Mouse (Mus musculus) small intestine, adult 2 months (tissue): Measurements from ENCODE around the gene Btbd16. TPM values are rescaled to one million over a fixed set of nuclear protein-coding genes. Genes with fewer than 3 reads are reported as not detected.
A peak's percentile ranks its signal among the peaks of the same experiment; 100 is the strongest.

Experiments used
- H3K27ac ChIP-seq: fragments of 200-500 bp; 2 replicates; pipeline ENCODE4 v1.5.1; 2012; ENCODE audit warnings: low read depth, low read length, control low read depth, inconsistent platforms; ENCODE audit not compliant: insufficient read depth
- H3K27me3 ChIP-seq: fragments of 200-500 bp; 2 replicates; pipeline ENCODE4 v1.6.1; 2012; ENCODE audit warnings: mild to moderate bottlenecking, moderate library complexity, low read length, inconsistent platforms; ENCODE audit not compliant: control insufficient read depth, insufficient read depth
- H3K36me3 ChIP-seq: fragments of 200-500 bp; 2 replicates; pipeline ENCODE4 v1.6.1; 2012; ENCODE audit warnings: mild to moderate bottlenecking, low read length, control low read depth, inconsistent platforms; ENCODE audit not compliant: control insufficient read depth, insufficient read depth
- H3K4me1 ChIP-seq: fragments of 200-500 bp; 2 replicates; pipeline ENCODE4 v1.6.1; 2012; ENCODE audit warnings: low read length, inconsistent platforms, mixed read lengths; ENCODE audit not compliant: control insufficient read depth, insufficient read depth, insufficient read length
- H3K4me3 ChIP-seq: fragments of 200-500 bp; 2 replicates; pipeline ENCODE4 v1.5.1; 2012; ENCODE audit warnings: low read depth, mild to moderate bottlenecking, control low read depth, inconsistent platforms, low read length, moderate library complexity
- CTCF ChIP-seq: fragments of 200-500 bp; IDR thresholded peaks from 2 replicates; pipeline ENCODE4 v1.5.1; 2012; ENCODE audit warnings: low read depth, mild to moderate bottlenecking, control low read depth, inconsistent platforms, low read length, moderate library complexity, mixed read lengths; ENCODE audit not compliant: insufficient replicate concordance, insufficient read length; ENCODE audit errors: extremely low read depth
- POLR2A ChIP-seq: fragments of 200-500 bp; IDR thresholded peaks from 2 replicates; pipeline ENCODE4 v1.6.1; 2012; ENCODE audit warnings: low read depth, mild to moderate bottlenecking, control low read depth, inconsistent platforms, low read length, moderate library complexity
- WGBS: fragments of 180-500 bp; shearing (Covaris S2); methylation state at CpG from one replicate; pipeline ENCODE4 v1.1.7; 2018; 5-methylcytosine and 5-hydroxymethylcytosine counted together
- polyA plus RNA-seq: library from polyadenylated mRNA; depleted of rRNA; stranded (reverse); fragments of >200 nt; gene quantifications from 2 replicates; pipeline ENCODE4 v1.2.3, GENCODE M21; 2012

Gene Btbd16
- polyA plus RNA-seq, 1 experiment, result 0.10 TPM

DNA sequence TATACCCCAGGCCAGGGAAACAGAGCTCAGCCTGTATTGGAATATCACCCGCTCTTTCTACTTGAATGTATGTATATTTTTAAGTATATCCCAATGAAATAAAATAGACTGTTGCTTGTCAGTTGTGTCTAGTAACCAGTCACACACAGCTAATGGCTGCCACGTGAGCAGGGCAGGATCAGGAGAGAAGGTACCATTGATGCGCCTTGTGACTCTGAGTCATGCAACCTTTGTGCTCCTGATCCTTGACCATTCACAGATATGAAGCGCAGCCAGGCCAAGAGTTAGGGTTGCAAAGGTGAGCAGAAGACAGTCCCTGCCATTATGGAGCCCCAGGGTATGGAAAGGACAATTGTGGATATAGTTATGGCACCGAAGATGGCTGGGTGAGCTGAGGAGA is 57.7 kb downstream of the Btbd16 start:
- WGBS, result 63% methylated on average over 5 of the region's 5 CpGs
- no peak for TF ChIP-seq CTCF
- TF ChIP-seq POLR2A, result no peak

DNA sequence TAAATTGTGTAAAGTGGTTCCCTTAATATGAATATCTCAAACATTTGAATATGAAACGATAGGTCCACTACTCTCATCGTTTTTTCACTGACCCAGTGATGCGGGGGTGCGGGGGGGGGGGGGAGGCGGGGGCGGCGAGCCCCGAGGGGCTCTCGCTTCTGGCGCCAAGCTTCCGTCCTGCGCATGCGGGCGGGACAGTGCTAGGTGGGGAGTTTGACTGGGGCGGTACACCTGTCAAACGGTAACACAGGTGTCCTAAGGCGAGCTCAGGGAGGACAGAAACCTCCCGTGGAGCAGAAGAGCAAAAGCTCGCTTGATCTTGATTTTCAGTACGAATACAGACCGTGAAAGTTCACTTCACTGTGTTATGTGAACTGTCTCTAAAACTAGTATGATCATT is 60.4 kb downstream of the Btbd16 start:
- Histone ChIP-seq H3K4me3 (no peak overlapping the region), H3K36me3 (no peaks in the 10 kb centered on the region), H3K4me1 (peaks cover 30% of the 10 kb centered on the region), H3K27me3 (no peaks in the 10 kb centered on the region), H3K27ac (peak overlapping the region; percentile 10; the same call in 1 of the 2 replicates)
- WGBS, result 33% methylated on average over 21 of the region's 21 CpGs
- TF ChIP-seq POLR2A (no peak), CTCF (no peak)

More for the DNA sequence above, 57.7 kb downstream of the Btbd16 start:
- Histone ChIP-seq H3K36me3 (no peaks in the 10 kb centered on the region), H3K27me3 (no peaks in the 10 kb centered on the region), H3K4me3 (no peak overlapping the region), H3K4me1 (peaks cover 27% of the 10 kb centered on the region), H3K27ac (peak overlapping the region; percentile 87)

DNA sequence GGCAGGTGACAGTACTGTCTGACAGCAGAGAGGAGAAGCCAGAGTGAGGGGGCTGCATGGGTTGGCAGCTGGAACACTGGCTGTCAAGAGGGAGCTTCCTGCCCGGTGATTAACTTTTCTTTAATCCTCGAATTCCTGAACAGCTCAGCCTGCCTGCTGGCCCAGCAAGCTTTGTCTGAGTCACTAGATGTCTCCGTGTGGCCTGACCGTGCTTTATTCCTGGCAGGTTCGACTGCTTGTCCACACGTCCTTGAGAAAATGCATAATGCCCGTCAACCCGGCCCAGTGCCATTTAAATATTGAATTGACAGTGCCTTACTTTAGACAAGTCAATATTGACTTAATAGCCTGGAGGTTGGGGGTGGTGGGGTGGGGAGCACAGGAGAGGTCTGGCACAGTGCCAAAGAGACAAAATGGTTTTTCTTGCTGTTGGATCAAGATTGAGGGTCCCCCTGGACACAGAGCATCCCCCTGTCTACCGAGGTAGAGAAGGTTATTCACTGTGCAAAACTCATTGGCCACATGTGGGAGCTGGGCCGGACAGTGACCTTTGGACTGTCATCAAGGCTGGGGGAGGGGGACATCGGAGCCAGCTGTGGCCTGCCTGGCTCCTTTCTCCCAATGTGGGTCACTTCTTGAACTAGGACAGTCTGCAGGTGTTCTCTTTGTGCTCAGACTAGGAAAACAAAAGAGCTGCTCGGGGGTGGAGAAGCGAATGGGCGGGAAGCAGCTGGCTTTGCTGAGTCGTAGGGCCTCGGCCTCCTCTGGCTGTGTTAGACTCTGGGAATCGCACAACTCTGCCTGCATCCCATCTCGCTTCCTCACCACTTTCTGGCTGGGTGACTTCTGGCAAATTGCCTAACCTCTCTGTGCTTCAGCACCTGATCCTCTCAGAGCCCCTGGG is 61.3 kb downstream of the Btbd16 start:
- TF ChIP-seq CTCF (no peak), POLR2A (no peak)
- Histone ChIP-seq H3K36me3 (no peaks in the 10 kb centered on the region), H3K4me3 (no peak overlapping the region), H3K27ac (peak overlapping the region; percentile 20; the same call in 1 of the 2 replicates), H3K27me3 (no peaks in the 10 kb centered on the region), H3K4me1 (peaks cover 30% of the 10 kb centered on the region)
- 13% methylated on average over 18 of the region's 18 CpGs for WGBS

DNA sequence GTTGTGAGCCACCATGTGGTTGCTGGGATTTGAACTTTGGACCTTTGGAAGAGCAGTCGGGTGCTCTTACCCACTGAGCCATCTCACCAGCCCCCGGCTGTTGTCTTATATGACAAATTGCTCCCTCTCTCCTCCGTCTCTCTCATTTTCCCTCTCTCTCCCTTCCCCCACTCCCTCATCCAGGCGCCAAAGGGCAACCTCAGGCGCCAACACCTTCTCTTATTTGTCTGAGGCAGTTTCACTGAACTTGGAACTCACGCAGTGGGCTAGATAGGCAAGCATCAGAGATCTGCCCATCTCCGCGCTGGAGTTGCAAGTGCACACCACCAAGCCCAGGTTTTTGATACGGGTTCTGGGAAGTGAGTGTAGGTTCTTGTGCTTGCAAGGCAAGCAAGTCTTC is 62.2 kb downstream of the Btbd16 start:
- TF ChIP-seq POLR2A, result no peak
- no peak for TF ChIP-seq CTCF
- 80% methylated on average over 9 of the region's 9 CpGs for whole genome bisulfite sequencing

DNA sequence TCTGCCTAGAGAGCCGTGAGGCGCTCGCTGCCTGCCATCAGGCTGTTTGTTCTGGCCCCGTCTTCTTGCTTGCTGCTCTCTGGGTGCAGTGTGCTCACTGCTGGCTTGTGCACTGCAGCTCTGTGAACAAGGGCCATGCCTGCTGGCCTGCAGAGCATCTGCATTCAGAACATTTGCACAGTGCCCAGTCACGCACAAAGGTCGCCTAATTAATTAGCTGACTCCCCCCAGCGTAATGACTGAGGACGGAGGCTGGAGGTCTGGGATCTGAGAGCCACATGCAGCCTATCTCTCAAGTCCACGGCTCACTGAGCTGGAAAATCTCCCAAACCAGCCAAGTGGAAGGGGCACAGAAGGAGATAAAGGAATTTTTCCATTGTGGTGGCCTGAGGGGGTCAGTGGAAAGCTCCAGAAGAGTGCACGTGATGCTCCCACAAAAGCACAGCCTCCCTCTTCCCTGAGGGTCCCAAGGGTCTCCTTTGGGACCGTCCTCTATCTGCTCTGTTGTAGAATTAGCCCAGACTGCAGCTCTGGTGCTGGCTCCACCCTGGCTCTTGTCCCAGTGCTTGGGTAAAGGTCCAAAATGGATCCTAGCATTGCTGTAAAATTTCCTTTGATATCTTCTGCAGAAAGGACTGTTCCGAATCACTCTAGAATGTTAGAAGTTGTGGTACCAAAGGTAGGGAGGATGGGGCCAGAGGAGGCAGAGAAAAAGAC is 64.2 kb downstream of the Btbd16 start:
- Histone ChIP-seq H3K27ac (no peak overlapping the region), H3K4me1 (peaks cover 24% of the 10 kb centered on the region), H3K4me3 (no peak overlapping the region), H3K36me3 (no peaks in the 10 kb centered on the region), H3K27me3 (no peaks in the 10 kb centered on the region)
- no peak for TF ChIP-seq CTCF
- no peak for TF ChIP-seq POLR2A
- 65% methylated on average over 12 of the region's 12 CpGs for WGBS

More for the DNA sequence above, 62.2 kb downstream of the Btbd16 start:
- Histone ChIP-seq H3K27ac (no peak overlapping the region), H3K27me3 (no peaks in the 10 kb centered on the region), H3K4me1 (peaks cover 30% of the 10 kb centered on the region), H3K4me3 (no peak overlapping the region), H3K36me3 (no peaks in the 10 kb centered on the region)

DNA sequence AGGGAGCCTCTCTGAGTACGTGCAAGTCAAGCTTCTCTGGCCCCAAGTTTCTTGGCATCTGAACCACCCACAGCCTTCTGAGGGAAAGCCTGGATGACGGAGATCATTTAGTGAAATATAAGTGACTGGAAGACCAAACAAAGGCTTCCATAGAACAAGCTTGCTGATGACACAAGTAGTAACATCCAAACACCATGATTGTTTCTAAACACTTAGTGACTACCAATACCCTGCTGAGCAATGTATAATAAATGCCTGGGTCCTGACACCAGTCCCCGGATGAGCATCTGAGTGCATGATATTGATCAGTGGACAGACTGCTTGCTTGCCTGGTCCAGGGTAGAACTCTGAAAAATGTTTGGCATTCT is 64.8 kb downstream of the Btbd16 start:
- Histone ChIP-seq H3K27me3 (no peaks in the 10 kb centered on the region), H3K4me1 (peaks cover 21% of the 10 kb centered on the region), H3K4me3 (no peak overlapping the region), H3K27ac (no peak overlapping the region), H3K36me3 (no peaks in the 10 kb centered on the region)
- TF ChIP-seq CTCF (no peak), POLR2A (no peak)
- WGBS, result 90% methylated on average over 3 of the region's 3 CpGs
